In the genomic region with DNA sequence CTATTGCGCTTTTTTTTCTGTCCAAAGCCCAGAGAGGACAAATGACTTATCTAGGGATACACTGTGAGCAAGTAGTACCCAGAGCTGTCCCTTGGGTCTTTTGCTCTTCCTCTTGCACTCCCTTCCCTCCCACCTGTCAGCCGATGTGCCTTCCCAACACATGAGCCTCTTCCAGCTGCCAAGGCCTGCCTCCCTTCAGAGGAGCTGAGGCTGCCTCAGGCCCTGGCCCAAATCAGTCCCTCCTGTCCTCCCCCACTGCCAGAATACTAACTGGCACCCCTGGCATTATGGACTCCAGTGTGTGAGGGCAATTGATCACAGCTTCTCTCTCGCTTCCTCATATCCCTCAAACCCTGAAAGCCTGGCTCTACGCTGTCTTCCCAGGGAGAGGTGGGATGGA, we compare ENCODE assay signal across 21 mouse cellular contexts.
A peak's percentile ranks its signal among the peaks of the same experiment; 100 is the strongest.
DNase-seq lines count a peak whose midpoint lies in the region; ATAC-seq and TF ChIP-seq lines count a peak whose summit lies in the region.
"Had no signal": no experiment of that assay in that cellular context is flagged by ENCODE, and none has a peak within 500 bp of the region (broad histone marks: within the 10 kb centered on the region; RNA-seq: fewer than 3 reads in every experiment).

No protein-coding gene starts in this region.

- peak overlapping the region; percentile 28; the same call in 1 of the 2 replicates for H3K27ac ChIP-seq in layer of hippocampus, adult 2 months
- peak overlapping the region; percentile 28; the same call in 1 of the 2 replicates for H3K27ac ChIP-seq in neural tube, embryonic 15.5 days (replicated peaks)
- H3K27ac ChIP-seq: embryonic facial prominence, embryonic 15.5 days; forebrain, embryonic 10.5 days; forebrain, embryonic 15.5 days; gastrocnemius, adult 2 months had no signal

- 75% methylated on average over 4 of the region's 4 CpGs for WGBS in neural tube, embryonic 15.5 days

- H3K27me3 ChIP-seq in neural tube, embryonic 15.5 days (replicated peaks): no peaks in the 10 kb centered on the region
- H3K27me3 ChIP-seq: CH12.LX; embryonic facial prominence, embryonic 15.5 days; forebrain, embryonic 15.5 days; heart, embryonic 12.5 days; Patski had no signal

- H3K4me2 ChIP-seq in neural tube, embryonic 15.5 days: no peak overlapping the region
- H3K4me2 ChIP-seq: embryonic facial prominence, embryonic 15.5 days; forebrain, embryonic 15.5 days; heart, embryonic 12.5 days had no signal

- H3K9me3 ChIP-seq in neural tube, embryonic 15.5 days (replicated peaks): no peaks in the 10 kb centered on the region
- H3K9me3 ChIP-seq: embryonic facial prominence, embryonic 15.5 days; forebrain, embryonic 10.5 days; forebrain, embryonic 15.5 days; heart, embryonic 12.5 days had no signal

- peaks cover 27% of the 10 kb centered on the region for H3K4me1 ChIP-seq in neural tube, embryonic 15.5 days
- H3K4me1 ChIP-seq: embryonic facial prominence, embryonic 15.5 days; forebrain, embryonic 15.5 days; heart, embryonic 12.5 days had no signal

- no peak for DNase-seq in frontal cortex, postnatal 25 days (ENCODE audit: low spot score in 2 of 2)
- DNase-seq in layer of hippocampus, adult 2 months (ENCODE audit: low spot score in 2 of 2): no peak
- DNase-seq in layer of hippocampus, postnatal 10 days (ENCODE audit: low spot score in 2 of 2): no peak
- no peak for DNase-seq in neural tube, embryonic 10.5 days (ENCODE audit: extremely low spot score, low spot score)
- DNase-seq: cerebellum, adult 11-12 months; cerebellum, adult 9-10 months; cerebellum, postnatal 36 days; embryo, embryonic 11 days; gastrocnemius, adult 2 months; gastrocnemius, postnatal 25 days had no signal

- H3K4me3 ChIP-seq in layer of hippocampus, adult 2 months: no peak overlapping the region
- H3K4me3 ChIP-seq in neural tube, embryonic 15.5 days (replicated peaks): no peak overlapping the region
- H3K4me3 ChIP-seq: embryonic facial prominence, embryonic 15.5 days; erythroblast, embryonic 14.5 days; forebrain, embryonic 10.5 days; forebrain, embryonic 15.5 days; gastrocnemius, adult 2 months; heart, embryonic 12.5 days had no signal

- H3K36me3 ChIP-seq in neural tube, embryonic 15.5 days: no peaks in the 10 kb centered on the region
- H3K36me3 ChIP-seq: embryonic facial prominence, embryonic 15.5 days; forebrain, embryonic 10.5 days; forebrain, embryonic 15.5 days; heart, embryonic 12.5 days had no signal

- no peak for TF ChIP-seq CTCF in layer of hippocampus, adult 2 months (conservative IDR thresholded peaks at IDR 0.05)

- H3K9ac ChIP-seq in neural tube, embryonic 15.5 days (replicated peaks): no peak overlapping the region
- H3K9ac ChIP-seq: embryonic facial prominence, embryonic 15.5 days; forebrain, embryonic 15.5 days; heart, embryonic 12.5 days had no signal

- ATAC-seq in frontal cortex, adult (ENCODE audit: low TSS enrichment): peak; percentile 43; the same call in 1 of the 2 replicates
- no peak for ATAC-seq in neural tube, embryonic 15.5 days (ENCODE audit: low FRiP score)
- ATAC-seq: activated CD4-positive, CD25-positive, alpha-beta regulatory T cell, adult 4 months; forebrain, embryonic 15.5 days; inflammation-experienced regulatory T-cells, adult 6 months; Patski had no signal
